Mouse (Mus musculus): ENCODE data around the gene Il23a.
"Not testable (repeated sequence)": the region's sequence is repeated elsewhere in the genome, so short reads cannot be mapped to it uniquely, and the experiment has no call there.

Gene Il23a

DNA sequence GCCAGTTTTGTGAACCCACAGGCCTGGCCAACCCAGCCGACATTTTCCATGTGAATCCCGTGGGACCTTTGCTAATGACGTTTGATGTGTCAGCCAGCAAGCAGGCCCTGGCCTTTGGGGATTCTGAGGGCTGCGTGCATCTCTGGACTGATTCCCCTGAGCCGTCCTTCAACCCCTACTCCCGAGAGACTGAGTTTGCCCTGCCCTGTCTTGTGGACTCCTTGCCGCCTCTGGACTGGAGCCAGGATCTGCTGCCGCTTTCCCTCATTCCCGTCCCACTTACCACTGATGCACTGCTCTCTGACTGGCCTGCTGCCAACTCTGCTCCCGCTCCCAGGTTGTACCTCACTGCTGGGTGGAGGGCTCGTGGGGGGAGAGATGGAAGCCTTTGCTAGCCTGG lies 11.6 kb upstream of the Il23a start:
- CTCF ChIA-PET, result no interaction called here

DNA sequence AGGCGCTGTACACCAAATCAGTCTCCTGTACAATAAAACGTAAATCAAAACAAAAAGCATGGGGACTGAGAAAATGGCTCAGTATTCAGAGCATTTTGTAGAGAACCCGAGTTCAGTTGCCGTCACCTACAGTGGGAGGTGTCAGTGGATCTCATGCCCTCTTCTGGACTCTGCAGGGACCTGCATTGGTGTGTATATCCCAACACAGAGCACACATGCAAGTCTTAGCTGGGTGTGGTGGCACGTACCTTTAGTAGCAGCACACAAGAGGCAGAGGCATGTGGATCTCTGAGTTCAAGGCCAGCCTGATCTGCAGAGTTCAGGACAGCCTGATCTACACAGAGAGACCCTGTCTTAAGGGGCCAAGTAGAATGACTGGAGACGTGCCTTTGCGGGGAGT lies 11.1 kb upstream of the Il23a start:
- CTCF ChIA-PET, result no interaction called here

DNA sequence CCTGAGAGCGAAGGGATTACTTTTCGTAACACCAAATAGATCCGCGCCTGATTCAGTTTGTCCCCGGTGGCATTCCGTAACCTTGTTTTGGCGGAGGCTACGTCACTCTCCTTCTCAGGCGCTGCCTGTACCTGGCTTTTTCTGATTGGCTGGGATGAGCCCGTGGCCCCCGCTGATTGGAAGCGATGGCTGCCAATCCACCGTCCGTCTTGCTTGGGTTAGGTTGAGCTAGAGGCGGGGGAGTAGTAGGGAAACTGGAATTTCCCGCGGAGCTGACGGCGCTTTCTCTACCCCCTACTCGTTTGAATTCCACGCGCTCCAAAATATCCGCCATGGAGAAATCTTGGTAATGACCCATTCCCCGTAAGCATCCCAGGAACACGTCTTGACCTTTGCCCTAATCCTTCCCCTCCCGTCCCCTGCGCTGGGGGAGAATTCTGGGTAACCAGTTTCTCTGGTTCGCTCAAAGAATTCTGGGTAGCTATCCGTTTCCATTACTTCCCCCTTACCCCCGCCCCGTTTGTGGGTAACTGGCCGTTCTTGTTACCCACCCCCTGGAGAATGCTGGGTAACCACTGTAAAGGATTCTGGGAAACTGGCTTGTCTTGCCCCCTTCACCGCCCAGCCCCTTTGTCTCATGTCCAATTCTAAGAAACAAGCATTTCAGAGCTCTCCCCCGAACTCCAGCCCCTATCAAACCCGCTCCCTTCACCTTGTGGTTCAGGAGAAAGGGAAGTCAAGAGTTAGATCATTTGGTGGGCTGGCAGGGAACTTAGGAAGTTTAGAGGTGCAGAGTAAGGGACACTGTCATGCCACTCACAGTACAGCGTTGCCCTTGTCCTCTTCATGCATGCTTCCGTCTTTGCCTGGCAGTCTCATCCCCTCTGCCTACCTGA lies 4.8 kb upstream of the Il23a start, which contains the start of gene Pan2:
Gene Pan2 (plus strand): TSS at position 210 of the 896 bp plus-strand sequence.
- CTCF ChIA-PET, result no interaction called here

DNA sequence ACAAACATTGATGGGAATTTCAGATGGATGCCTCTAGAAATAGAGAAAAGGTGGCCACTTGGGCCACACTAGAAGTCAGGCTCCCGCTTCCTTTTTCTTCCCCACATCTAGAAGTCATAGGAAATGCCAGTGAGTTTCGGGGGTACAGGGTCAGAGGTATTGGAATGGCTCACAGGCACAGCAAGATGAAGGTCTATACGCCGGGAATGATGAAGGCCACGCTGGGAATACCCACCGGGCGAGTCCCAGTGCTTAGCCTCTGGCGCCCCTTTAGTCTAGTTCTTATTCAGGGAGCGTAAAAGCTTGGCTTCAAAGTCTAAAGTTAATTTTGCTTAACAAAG lies 4.2 kb upstream of the Il23a start:
- CTCF ChIA-PET, result no interaction called here

DNA sequence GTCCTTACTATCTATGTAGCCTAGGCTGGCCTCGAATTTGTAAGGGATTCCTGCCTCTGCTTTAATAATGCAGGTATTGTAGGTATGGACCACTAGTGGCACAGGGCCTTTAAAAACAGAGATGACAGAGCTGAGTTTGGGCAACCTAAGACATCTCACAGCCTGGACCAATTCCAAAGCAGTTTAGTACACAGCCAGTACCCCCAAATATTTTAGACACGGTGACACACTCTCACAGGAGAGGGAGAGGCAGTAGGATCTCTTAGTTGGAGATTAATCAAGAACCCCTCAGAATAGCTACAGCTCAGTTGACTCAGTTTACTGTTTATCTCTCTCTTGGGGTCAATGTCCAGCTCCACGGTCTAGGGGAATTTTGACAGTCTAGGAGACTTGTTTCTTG lies 3.8 kb upstream of the Il23a start:
- CTCF ChIA-PET, result interaction anchor here (0.6 kb wide), 1 partner anchor 329 kb away, joined by 3 read pairs; no protein-coding TSS in a partner anchor

DNA sequence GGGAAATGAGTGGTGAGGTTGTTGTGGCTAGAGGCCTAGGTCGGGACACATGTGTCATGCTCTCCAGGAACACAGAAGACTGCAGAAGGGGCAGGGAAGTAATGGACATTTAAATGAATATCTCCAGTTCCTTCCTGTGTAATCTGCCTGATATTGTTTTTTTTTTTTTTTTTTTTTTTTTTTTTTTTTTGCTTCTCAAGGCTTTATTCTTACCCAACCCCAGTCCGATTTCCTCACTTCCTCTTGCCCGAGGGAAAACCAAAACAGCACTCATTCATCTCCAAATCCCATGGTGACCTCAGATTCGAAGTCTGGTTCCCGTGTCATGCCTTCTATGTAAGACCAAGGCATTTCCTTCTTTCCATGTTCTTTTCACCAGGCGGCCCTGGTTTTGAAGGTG lies 309 bp downstream of the Il23a start:
- CTCF ChIA-PET, result interaction anchor here (0.6 kb wide), 1 partner anchor 157 kb away, joined by 3 read pairs; no protein-coding TSS in a partner anchor

DNA sequence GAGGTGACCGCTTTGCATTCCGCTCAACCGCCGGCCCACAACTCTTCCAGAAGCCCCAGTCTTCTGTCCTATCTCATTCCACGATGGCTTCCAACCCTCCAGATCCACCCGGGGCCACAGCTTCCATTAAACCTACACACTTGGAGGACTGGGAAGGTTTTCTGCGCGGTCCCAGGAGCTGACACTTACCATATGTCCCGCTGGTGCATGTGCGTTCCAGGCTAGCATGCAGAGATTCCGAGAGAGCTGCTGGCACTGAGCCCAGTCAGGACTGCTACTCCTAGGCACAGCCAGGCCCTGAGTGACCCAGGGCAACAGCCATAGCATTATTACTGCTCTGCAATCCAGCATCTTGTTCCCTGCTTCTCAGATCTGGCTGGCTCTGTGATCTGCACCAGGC lies 930 bp downstream of the Il23a start:
- CTCF ChIA-PET, result no interaction called here

DNA sequence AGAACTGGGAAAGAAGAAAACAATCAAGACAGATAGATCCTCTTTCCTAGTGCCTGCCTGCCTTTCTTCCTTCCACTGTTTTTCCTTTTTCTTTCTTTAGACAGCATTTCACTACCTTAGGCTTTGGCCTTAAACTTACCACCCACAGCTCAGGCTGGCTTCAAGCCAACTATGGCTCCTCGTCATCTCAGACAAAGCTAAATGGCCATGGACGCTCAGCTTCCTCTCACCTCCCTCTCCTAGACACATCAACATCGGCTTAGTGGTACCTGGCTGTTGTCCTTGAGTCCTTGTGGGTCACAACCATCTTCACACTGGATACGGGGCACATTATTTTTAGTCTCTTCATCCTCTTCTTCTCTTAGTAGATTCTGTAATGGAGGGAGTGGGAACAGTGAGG lies 1.3 kb downstream of the Il23a start:
- CTCF ChIA-PET, result no interaction called here

DNA sequence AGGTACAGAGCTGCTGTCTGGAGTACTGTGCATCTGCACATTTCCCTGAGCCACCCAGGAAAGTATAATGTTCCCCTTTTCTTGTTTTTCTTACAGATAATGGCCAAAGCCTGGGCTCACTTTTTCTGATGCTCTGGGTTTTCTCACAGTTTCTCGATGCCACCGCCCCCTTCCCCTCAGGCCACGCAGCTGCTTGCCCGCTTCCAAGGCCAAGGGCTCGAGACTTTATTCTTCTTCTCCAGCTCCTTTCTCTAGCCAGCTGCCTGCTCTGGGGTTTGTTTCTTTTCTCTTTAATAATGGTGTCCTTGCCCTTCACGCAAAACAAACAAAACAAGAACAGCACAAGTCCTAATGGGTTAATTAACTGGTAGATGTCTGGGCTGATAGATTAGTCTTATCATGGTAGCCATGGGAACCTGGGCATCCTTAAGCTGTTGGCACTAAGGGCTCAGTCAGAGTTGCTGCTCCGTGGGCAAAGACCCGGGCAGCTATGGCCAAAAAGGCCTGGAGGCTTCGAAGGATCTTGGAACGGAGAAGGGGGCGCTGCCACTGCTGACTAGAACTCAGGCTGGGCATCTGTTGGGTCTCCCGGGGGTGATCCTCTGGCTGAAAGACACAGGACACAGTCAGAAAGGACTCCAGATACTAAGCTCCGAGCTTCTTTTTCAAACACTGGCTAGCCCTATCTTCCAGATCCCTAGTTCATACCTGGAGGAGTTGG lies 2.0 kb downstream of the Il23a start:
- CTCF ChIA-PET, result no interaction called here

DNA sequence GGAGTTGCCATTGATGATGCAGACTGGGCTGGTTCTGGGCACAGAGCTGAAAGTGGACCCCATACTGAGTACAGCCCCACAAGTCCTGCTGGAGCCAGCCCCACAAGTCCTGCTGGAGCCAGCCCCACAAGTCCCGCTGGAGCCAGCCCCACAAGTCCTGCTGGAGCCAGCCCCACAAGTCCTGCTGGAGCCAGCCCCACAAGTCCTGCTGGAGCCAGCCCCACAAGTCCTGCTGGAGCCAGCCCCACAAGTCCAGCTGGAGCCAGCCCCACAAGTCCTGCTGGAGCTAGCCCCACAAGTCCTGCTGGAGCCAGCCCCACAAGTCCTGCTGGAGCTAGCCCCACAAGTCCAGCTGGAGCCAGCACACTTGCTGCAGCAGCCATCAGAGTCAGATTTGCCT lies 8.0 kb downstream of the Il23a start:
- CTCF ChIA-PET, result interaction anchor here (0.5 kb wide), 1 partner anchor 215 kb away, joined by 3 read pairs; no protein-coding TSS in a partner anchor

DNA sequence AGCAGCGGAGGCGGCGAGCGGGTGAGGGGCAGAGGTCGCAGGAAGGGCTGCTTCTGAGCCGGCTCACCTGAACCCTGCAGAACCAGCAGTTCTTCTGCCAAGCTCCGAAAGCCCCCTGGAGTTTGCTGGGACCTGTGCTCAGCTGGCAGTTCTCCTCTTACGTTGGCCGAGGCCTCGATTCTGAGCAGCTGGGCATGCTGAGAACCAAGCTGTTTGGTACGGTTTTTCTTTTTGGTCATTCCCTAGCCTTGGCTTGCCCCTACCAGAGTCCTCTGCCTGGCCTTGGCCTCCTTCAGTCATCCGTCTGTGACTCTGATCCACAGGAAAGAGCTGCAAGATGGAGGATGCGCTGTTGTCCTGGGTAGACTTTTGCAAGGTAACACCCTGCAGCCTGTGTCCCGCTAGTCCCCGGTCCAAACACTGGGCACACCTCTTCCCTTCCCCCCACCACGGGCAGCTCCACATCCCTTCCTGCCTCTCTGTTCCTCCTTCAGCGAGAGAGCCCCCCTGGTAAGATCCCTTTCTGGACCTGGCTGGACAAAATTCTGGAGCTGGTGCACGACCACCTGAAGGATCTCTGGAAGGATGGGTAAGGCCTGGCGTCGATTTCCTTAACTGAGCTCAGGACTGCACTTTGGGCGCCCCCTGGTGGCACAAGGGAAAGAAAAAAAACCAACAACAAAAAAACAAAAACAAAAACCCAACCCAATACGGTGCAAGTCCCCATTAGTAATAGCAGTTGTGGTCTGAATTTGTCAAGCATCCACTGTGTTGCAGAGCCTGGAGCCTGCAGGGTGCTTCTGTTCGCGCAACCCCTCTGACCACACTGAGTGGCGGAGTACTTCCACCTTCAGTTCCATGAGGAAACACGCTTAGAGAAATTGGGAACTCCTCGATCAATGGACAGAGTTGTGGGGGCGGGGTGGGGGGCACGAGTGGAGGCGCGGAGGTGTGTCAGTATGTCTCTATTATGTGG lies 14.7 kb downstream of the Il23a start:
- CTCF ChIA-PET, result interaction anchor here (0.9 to 1.1 kb wide), 3 partner anchors 26 to 70 kb away, joined by 3 to 4 read pairs (median 3); no protein-coding TSS in a partner anchor

DNA sequence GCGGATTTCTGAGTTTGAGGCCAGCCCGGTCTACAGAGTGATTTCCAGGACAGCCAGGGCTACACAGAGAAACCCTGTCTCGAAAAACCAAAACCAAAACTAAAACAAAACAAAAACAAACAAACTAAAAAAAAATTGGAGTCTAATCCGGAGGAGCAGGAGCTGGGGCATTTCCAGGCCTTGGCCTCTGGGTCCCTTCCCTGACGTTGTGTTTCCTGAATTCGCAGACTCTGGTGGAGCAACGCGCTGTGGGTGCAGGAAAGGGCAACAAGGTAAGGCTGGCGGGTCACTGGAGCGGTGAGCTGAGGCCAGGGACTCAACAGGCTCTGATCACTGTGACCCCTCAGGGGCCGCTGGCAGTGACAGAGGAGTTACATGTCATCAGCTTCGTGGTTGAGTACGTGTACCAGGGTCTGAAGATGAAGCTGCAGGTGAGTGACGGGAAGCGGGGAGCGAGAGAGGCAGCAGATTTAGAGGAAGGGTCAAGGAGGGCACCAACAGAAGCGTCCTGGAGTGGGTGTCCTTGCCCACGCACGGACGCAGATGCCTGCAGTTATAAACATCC lies 15.6 kb downstream of the Il23a start:
- CTCF ChIA-PET, result interaction anchor here (1.1 kb wide), 1 partner anchor 69 kb away, joined by 3 read pairs; no protein-coding TSS in a partner anchor

DNA sequence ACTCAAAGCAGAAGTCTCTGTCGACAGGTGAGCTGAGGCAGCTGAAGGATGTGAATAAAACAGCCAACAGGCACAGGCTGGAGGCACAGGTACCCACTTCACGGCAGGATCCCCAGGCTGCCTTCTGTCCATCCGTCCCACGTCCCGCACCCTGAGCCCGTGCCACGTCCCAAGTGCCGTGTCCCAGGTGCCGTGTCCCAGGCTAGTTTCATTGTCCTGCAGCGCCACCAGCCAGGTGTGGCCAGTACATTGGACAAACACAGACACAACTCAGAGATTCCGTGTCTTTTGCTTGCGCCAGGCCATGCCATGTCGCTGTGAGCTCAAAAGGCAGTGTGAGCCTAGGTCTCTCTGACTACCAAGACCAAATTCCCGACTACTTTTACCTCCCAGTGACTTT lies 16.9 kb downstream of the Il23a start:
- CTCF ChIA-PET, result interaction anchor here (0.8 to 1.4 kb wide), 2 partner anchors 10 to 857 kb away, joined by 3 to 32 read pairs; no protein-coding TSS in a partner anchor

DNA sequence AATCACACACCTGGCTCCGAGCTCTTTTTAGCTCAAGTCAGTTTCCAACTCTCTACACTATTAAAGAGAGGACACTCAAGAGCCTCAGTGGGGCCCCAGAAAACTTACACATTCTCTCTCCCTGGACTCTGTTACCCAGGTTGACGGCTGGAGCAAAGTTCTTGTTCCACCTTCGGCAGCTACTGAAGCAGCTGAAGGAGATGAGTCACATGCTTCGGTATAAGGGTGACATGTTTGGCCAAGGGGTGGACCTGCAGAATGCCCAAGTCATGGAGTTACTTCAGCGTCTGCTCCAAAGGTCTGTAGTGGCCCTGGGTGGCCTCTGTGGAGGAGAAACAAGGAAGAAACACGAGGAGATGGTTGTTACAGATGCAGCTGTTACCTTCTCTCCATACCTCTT lies 17.6 kb downstream of the Il23a start:
- CTCF ChIA-PET, result interaction anchor here (1.4 kb wide), 1 partner anchor 9 kb away, joined by 3 read pairs; no protein-coding TSS in a partner anchor

DNA sequence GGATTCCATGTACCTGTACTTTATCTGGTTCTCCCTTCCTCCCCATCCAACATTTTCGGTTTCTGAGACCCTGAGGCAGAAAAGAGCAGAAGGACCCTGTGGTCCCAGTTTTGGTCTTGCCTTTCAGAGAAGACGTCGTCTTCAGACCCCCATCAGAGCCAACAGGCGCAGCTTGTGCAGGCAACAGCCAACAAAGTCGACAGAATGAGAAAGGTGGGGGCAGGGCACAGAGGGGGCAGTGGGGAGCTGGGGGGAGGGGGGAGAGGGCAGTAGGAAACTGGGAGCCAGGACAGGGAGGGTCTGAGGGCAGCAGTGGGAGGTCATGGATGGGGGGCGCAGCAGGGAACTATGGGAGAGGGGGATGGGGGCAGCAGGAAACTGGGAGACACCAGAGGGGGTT lies 20.4 kb downstream of the Il23a start:
- CTCF ChIA-PET, result interaction anchor here (0.5 kb wide), 1 partner anchor 211 kb away, joined by 3 read pairs; no protein-coding TSS in a partner anchor

DNA sequence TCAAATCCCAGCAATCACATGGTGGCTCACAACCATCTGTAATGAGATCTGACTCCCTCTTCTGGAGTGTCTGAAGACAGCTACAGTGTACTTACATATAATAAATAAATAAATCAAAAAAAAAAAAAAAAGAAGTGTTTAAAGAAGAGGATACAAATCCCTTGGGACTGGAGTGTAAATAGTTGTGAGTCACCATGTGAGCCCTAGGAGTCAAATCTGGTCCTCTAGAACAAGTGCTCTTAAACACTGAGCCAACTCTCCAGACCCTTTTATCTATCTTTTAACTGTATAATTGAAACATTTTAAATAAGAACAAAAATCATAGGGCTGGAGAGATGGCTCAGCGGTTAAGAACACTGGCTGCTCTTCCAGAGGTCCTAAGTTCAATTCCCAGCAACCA lies 23.2 kb downstream of the Il23a start:
- CTCF ChIA-PET, result not testable (repeated sequence)

DNA sequence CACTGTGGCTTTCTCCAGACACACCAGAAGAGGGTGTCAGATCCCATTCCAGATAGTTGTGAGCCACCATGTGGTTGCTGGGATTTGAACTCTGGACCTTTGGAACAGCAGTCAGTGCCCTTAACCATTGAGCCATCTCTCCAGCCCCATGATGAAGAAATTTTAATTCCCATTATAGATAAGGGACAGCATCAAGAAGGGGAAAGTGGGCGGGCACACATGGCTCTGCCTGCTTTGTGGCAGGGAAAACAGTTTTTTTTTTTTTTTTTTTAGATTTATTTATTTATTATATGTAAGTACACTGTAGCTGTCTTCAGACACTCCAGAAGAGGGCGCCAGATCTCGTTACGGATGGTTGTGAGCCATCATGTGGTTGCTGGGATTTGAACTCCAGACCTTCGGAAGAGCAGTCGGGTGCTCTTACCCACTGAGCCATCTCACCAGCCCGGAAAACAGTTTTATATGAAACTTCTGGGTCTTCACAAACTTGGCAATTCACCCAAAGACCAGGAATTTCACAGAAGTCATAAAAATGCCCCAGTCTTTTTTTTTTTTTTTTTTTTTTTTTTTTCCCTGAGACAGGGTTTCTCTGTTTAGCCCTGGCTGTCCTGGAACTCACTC lies 25.6 kb downstream of the Il23a start:
- CTCF ChIA-PET, result interaction anchor here (0.6 kb wide), 2 partner anchors 49 to 149 kb away, joined by 4 to 9 read pairs; no protein-coding TSS in a partner anchor

DNA sequence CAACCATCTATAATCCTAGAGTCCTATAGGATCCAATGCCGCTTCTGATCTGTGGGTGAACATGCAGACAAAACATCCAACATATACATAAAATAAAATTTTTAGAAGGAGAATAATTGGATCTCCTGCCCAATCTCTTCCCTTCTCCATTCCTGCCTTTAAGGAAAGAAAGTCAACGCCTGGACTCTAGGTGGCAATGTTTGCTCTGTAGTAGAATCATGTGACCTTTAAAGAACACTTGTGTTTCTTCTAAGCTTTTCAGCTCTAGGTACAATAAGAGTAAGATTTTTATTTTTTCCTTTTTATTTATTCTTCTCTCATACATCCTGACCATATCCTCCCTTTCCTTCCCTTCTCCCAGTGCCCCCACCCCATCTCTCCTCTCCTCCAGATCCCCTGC lies 26.7 kb downstream of the Il23a start:
- CTCF ChIA-PET, result interaction anchor here (1.1 kb wide), 1 partner anchor 9 kb away, joined by 3 read pairs; no protein-coding TSS in a partner anchor

DNA sequence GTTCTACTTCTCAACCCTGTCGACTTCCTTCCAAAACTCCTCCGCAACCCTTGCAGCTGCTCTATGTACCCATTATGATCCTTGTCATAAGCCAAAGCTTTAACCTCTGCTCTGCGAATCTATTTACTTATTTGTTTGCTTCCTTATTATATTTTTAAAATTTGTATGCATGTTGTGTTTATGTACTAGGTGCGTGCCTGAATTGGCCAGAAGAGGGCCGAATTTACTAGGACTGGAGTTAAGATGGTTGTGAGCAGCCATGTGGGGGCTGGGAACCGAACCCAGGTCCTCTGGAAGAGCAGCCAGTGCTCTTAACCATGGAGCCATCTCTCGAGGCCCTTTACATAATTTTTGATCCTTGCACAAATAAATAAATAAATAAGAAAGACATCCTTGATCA lies 27.7 kb downstream of the Il23a start:
- CTCF ChIA-PET, result no interaction called here

DNA sequence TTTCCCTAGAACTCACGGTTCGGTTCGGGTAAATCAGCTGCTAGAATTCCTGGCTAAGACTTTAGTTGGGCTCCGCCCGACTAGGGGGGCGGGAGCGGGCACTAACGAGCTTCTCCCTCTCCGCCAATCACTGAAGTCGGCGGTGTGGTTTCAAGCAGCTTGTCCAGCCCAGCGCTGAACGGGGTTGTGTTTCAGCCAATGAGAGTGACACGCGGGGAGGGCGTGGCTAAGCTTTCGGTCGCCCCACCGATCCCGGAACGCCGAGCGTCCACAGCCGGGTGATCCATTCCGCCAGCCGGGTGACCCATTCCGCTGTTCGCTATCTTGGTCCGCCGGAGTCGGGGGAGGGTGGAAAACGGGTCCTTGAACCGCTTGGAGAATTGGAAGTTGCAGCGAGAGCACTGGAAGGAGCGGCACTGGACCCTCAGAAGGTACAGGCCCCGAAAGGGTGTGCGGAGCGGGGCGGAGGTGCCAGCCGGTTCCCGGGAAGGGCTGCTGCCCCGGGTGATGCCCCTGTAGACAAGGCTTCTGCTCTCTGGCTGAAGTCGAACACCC lies 28.2 kb downstream of the Il23a start, which contains the start of gene Stat2:
Gene Stat2 (plus strand): TSS at position 273 of the 555 bp plus-strand sequence.
- CTCF ChIA-PET, result no interaction called here

Measured in spleen, embryonic (tissue).